Mouse (Mus musculus) activated CD4-positive, CD25-positive, alpha-beta regulatory T cell, adult 9 weeks (primary cell): ENCODE measurements around the gene Ddo. TPM values are rescaled to one million over a fixed set of nuclear protein-coding genes. Genes with fewer than 3 reads are reported as not detected.

Experiments used
- polyA plus RNA-seq: library from polyadenylated mRNA; unstranded; fragments of 100-300 nt; shearing (Covaris generic); gene quantifications from one replicate; pipeline ENCODE4 v1.2.1, GENCODE M21; 2017

Ddo gene
- not detected for polyA plus RNA-seq

GRCm38 (mm10) chr10:40629656-40630311 lies at the start of gene Ddo:
TSS of gene Ddo (plus strand) at chr10:40630011.

GRCm38 (mm10) chr10:40683092-40683867 lies 53.5 kb downstream of the Ddo start, which contains the start of gene Mettl24:
TSS of gene Mettl24 (plus strand) at chr10:40683282.

Other genes starting within 250 kb of the Ddo start
- gene Slc22a16, start 59.7 kb upstream of the Ddo start, polyA plus RNA-seq, result not detected
- not detected for gene Mettl24, start 53.3 kb downstream of the Ddo start, polyA plus RNA-seq